Mouse (Mus musculus) right cerebral cortex, postnatal 4 days (tissue): ENCODE measurements at regions not wholly inside any gene's neighbourhood (a gene's known extent, or its start where the extent isn't known, plus 50 kb on each side); places are given as distances from the start of the nearest gene placed in this dataset.
A peak's percentile ranks its signal among the peaks of the same experiment; 100 is the strongest.

Experiments
- DNase-seq: peaks from one replicate; pipeline ENCODE4 v3.0.0-alpha.2; 2022

DNA sequence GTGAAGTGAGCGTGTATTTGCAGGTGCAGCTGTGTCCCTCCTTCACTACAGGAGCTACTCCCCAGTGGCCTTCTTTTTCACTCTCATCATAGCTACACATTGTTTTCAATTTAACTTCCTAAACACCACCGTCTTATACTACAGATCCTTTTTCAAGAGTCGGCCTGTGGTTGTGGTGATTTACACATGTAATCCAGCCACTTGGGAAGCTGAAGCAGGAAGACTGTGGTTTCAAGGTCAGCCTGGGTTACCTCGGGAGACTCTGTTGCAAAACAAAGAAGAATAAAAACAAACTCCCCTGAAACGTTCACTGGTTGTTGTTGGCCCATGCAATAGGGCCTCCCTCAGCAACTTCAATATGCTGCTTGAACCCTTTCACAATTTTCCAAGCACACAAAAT is 153.8 kb upstream of the Kcnh8 start:
- no peak for DNase-seq

DNA sequence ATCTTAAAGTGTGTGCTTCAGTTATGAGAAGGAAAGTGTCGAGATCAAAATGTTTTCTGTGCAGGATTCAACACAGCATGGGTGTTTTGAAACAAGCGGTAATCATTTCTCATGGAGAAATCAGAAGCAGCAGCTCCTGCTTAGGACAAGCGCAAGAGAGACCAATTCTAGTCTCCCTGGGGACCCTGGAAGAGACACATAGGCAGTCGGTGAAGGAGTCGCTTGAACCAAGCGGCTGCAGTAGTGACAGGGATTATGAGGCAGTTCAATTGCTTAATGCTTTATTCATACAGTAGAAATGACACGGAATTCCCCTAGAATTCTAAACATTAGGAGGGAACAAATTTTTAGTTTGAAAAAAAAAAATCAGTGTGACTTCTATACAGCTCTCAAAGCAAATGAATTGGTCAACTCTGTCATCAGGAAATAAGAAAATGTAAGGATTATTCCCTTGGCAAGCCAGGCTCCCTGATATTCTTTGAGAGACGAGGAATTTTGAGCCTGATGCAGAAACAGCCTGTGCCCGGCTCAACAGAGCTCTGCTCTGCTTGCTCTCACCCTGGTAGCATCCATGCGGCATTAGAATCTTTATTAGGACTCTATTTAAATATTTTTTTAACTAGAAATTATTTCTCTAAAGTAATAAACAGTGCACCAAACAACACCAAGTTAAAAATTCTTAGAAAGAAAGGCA is 143.1 kb upstream of the Kcnh8 start:
- no peak for DNase-seq

DNA sequence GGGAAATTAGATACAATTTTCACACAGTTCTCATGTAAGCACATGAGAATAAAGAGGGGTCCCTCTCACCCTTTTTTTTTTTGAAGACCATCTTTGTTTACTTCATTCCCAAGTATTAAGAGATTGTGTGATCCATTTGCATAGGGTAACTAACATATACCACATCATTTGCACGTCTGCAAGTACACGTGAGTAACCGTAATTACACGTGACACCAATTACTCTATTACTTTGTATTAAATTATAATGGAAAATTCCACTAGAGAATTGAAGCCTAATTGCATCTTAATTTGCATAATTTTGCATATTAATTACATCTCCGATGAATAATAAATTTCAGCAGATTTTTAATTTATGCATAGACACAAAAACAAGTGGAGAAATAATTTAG is 142.5 kb upstream of the Kcnh8 start:
- DNase-seq = no peak

DNA sequence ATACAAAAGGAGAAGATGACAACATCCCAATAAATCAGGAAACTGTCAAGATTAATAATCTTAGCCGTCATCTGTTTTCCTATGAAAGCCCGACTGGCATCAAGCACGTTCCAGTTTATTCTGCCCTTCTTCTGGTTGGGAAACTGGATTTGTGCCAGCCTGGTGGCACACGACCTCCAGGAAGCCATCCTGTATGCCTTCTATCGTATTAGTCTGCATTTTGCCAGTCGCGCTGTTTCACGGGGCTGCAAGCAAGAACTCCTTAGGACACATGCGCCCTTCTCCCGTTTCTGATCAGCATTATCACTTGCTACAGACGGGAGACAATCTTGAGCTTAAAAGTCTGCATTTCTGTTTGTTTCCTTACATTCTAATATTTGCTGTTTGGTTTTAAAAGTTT is 141.2 kb upstream of the Kcnh8 start:
- DNase-seq = peak; percentile 18

DNA sequence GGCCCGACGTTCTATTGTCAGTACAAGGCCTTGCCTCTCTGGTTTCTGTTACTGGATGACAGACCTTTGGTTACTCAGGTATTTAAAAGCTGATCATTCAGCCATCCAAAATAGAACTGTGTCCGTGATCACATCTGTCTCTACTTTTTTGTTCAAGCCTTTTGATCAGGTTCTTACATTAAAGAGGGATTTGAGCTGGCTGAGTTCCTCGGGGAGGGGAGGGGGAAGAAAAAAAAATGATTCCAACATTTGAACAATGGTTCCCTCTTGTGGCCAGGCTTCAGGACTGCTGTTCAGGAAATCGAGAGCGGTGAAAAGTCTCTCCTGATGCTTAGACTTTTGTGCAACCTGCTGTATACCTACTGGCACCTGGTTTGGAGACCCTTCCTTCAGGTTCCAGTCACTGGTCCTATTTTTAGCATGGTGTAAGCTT is 140.8 kb upstream of the Kcnh8 start:
- DNase-seq = peak; percentile 58

DNA sequence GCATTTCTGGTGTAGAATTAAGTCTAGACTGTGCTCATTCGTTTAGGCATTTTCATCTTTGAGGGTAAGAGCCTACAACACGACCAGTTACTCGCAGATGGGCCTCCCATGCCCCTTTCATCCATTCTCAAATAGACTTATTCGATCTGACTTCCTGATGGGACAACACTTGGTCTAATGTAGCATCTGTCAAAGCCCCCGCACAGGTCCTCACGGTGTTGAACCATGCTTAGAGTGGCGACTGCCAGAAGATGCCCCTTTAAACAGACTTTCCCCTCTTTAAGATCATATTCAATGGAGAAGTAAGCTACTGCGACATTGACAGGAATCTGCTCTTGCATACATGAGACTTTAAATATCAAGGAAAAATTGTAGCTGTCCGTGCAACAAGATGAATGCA is 140.1 kb upstream of the Kcnh8 start:
- no peak for DNase-seq

DNA sequence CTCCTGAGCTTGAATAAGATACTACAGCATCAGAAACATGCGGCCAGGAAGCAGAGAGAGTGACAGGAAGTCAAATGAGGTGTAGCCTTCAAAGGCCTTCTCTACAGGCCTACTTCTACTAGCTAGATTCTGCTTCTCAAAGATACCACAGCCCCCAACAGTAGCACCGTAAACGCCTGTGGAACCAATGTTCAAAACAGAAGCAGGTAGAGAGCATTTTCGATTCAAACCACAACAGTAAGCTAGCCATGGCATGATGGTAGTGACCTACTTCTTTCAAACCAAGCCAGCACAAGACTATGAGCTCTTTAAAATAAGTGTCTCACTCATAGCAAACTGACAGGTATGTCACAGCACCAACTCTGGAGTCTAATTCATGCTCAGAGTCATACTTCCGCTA is 134.0 kb upstream of the Kcnh8 start:
- no peak for DNase-seq

DNA sequence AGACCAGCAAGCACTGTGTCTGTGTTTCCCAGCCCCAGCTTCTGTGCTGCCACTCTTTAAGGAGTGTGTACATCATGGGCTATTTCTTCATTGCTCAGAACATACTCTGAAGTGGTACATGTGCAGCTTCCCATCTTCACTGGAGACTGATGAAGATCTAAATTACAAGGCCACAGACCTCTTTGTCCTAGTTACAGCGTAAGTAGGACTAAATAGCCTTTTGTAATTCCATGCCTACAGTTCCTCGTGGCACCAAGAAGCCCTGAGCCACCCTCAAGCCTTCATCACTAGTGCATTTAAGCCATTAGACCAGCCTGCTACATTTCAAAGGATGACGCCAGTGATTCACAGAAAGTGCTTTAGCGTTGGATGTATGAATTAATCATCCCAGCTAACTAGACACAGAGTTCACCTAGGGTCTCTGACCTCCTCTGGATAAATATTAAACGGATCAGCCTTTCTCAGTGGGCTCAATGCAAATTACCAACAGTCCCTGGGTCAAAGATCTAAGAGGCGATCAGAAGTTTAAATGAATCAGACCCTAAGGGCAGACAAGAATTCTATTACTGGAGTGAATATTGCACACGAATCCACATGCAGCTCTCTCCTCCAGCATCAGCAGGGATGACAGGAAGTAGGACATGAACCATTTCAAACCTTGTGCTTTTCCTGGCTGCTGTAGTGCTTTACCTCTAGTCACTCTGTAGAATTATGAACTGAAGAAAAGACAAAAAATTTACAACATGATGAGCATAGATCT is 123.0 kb upstream of the Kcnh8 start:
- DNase-seq = no peak

DNA sequence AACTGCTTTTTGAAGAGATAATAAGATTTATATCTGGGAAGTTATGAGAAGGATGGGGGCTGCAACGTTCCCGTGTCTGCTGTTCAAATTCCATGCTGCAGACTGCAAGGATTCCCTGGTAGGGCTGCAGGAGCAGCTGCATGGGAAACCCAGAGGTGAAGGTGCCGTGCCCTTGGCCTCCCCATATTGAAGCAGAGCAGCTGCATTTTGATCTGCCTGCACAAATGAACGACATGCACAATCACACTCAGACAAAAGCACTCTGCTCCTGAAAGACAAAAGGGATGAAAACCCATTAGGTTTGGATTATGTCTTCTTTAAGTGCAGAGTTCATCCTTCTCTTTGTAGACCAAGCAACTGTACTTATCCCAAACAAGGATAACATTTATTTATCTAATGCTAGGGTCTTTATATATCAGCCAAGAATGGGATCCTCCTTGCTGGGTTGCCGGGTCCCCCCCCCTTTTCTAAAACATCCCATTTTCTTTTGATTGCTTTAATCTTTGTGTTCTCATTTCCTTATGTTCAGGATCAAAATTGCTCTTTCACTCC is 122.3 kb upstream of the Kcnh8 start:
- no peak for DNase-seq

DNA sequence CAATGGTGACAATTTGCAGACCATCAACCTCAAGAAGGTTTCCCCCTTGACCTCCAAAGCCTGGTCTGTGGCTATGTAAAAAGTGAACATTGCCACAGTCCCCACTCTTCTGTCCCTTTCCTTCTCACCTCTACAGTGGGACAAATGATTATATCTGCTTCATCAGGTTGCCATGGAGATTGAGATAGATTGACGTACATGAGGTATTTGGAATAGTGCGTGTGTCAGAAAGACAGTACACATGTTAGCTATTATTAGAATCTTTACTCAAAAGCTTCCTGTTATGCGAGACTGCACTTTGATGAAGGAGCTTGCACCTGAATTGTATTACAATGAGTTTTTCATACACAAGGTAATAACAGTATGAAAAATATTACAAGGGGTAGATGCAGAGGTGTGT is 95.7 kb upstream of the Kcnh8 start:
- DNase-seq = no peak

DNA sequence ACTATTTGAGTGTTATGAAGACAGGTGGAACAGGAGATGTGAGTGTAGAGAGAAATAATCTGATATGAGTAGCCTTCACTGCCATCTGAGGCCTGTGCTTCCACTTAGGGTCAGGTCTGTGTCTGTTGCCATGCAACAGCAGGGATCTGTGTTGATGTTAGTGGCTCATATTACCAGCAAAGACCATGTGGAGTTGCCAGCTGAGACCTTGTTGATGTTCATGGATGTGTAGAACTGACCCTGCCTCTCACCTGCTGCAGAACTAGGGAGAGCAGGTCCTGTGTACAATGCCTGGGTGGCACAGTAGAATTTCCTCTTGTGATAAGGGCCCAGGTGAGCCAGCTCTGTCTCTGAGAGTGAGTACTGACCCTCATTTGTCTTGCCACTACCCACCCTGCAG is 72.2 kb upstream of the Kcnh8 start:
- DNase-seq = no peak
